Mouse (Mus musculus): ENCODE measurements around the gene Kcnab1. TPM values are rescaled to one million over a fixed set of nuclear protein-coding genes. Genes with fewer than 3 reads are reported as not detected.
A peak's percentile ranks its signal among the peaks of the same experiment; 100 is the strongest.

Gene Kcnab1
- 1 to 10 TPM; 3.1 to 3.5 TPM for total RNA-seq (2021)
- long read RNA-seq, experiment 1, partial matches to known transcripts = 2 of 3 reads
- long read RNA-seq, experiment 1, other reads (novel, unspliced or antisense) = 0 of 3 reads
- long read RNA-seq, experiment 2, partial matches to known transcripts = 2 of 2 reads
- long read RNA-seq, experiment 2, other reads (novel, unspliced or antisense) = 0 of 2 reads

DNA sequence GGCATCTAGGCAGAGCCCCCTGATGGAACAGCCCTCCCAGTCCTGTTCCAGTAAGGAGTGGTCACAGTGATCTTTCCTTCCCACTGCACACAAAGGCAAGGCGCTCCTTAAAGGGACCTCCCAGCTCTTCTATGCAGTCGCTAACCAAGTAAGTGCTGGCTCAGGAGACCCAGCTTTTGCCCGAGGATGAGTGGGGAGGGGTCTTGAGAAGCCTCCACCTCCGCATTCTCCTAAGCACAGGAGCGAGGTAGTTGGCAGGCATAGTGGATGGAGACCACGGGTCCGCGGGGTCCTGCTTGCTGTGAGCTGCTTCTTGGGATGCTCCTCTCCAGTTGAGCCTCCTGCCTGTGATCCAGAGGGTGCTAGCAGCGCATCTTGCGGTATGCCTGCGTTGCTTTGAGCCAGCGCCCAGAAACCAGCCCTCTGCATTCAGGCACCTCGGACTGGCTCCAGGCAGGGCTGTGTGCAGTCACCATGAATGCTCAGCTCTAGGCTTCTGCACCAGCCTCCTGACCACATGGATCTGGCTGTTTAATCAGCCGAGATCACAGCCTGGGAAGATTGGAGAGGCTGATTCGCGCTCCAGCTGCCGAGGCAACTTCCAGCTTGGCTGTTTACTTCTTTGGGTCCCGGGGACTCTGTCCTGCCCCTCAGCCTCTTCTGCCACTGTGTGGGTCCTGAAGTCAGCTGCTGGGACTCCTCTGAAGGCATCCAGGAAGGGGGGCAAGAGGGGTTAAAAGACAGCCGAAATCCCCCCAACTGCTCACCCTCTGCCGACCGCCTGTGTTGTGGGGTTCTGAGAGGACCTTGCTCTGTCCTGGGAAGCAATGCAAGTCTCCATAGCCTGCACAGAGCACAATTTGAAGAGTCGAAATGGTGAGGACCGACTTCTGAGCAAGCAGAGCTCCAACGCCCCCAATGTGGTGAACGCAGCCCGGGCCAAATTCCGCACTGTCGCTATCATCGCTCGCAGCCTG lies at the start of gene Kcnab1:
Gene Kcnab1, plus strand, starts transcription at position 440 of the 977 bp plus-strand sequence.
- peak; percentile 6 to 9 for DNase-seq
- intact Hi-C loops (cut with DNase I) = no loop called here

DNA sequence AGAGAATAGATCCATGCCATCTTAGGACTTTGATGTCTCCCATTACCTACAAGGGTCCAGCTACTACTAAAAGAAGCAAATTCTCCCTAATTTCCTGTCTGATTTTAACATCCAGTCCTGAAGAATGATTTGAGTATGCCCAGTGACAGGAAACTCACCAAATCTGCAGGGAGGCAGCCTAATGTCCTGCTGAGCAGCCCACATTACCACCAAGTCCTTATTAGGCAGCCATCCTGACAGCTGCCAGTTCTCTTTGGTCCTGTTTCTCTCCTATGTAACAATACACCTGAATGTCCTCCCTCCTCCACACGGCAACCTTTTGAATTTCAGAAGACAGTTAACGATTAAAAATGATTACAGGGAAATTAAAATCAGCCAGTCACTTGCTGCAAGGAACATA lies 20.9 kb upstream of the Kcnab1 start:
- no peak for DNase-seq
- intact Hi-C loops (cut with DNase I) = no loop called here

DNA sequence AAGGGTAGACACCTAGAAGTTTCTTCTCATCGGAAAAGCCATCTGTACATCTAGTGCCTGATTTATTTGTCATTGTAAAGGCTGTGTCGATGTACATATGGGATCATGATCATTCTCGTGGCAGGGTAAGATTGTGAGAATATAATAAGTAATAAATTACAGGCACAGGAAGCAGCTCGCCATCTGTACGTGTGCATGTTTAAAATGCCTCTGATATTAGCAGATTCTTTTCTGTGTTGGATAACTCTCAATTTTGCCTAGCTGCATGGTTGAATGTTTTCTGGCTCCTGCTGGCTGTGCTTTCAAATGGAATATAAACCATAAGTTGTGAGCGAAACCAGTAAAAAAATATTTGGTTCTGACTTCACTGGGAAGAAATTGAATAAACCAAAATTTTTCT lies 5.1 kb upstream of the Kcnab1 start:
- DNase-seq = no peak

DNA sequence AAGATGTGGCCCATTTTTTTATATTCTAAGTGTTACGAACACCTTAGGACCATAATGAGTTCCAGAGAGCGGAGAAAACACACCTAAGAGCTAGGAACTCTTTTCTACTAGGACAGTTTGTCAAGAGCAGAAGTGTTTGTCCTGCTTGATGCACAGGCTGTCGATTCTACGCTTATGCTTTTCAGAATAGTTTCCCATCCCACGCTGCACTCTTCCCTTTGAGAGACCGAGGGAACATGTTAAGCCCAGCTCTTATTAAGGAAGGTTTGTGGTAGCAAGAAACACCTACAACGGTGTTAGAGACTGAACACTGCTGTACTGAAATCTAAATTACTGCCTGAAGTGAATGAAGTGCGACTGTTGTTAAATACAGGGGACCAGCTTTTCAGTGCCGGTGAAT lies 1.0 kb downstream of the Kcnab1 start:
- no peak for DNase-seq
- intact Hi-C loops (cut with DNase I) = no loop called here

More for the DNA sequence above, 5.1 kb upstream of the Kcnab1 start:
- intact Hi-C loops (cut with DNase I) = no loop called here

DNA sequence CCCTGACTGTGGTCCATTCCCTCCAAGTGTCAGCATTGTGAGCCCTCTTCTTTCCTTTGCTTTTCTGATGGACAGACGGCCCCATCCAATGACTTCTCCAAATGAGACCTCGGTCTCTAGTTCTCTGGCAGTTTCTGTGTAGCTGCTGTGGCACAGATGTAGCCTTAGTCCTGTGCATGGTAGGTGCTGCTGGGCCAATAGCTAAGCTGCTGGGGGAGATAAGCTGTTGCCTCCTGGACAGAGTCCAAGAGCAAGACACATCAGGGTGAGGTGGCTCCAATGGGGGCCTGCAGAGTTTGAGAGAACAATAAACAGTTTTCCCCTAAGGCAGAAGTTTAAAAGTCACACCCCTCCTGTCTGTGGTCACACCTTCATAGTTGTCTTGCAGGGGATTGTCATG lies 2.0 kb downstream of the Kcnab1 start:
- intact Hi-C loops (cut with DNase I) = no loop called here
- no peak for DNase-seq

DNA sequence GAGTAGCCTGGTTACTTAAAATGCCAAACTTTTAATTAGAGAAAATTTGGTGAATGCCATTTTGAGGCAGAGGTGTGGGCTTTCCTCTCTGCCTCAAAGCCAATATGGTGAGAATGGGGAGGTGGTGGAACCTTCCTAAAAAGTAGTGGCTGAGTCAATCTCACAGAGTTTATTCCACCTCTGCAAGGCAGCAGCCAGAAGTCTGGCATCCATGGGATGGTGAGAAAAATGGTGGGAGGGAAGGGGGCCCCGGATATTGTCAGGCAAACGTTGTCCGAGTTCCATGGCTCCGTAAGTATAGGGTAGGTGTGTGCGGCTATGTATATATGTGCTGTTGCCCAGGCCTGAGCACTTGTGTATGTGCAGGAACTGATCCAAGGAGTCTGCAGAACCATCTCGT lies 6.0 kb downstream of the Kcnab1 start:
- no peak for DNase-seq
- intact Hi-C loops (cut with DNase I) = no loop called here

DNA sequence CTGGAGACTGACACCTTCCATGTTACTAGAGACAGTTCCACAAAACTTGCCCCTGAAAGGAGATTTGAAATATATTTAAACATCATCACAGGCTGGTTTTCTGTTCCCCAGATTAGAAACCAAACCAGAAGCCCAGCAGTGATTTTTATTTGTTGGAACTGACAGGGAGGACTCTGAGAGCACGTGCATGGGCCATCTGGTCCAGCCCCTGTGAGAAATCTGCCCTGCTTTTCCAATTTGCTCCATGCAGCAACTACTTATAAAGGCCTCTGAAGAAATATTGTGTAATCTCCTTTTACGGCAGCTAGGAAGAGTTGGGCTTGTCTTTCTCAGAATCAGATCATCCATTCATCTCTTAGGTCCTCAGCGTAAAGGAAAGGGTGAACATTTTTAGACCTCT lies 7.8 kb downstream of the Kcnab1 start:
- no peak for DNase-seq
- intact Hi-C loops (cut with DNase I) = no loop called here

DNA sequence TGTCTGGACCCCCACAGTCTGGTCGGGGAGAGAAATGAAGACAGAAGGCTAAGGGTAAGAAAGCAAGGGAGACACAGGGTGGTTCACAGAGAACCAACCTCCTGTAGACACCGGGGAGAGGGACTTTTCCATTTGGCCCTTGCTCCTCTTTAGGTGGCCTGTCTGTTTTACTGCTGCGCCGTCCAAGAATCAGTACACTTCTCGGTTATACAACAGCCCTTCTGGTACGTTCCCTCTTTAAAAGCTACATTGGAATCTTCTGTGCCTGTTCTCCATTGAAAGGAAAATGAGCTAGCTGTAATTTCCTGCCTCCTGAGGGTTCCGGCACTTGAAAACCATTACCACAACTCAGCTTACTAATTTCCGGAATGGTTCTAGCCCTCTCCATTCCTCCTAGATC lies 8.2 kb downstream of the Kcnab1 start:
- intact Hi-C loops (cut with DNase I) = no loop called here
- no peak for DNase-seq

DNA sequence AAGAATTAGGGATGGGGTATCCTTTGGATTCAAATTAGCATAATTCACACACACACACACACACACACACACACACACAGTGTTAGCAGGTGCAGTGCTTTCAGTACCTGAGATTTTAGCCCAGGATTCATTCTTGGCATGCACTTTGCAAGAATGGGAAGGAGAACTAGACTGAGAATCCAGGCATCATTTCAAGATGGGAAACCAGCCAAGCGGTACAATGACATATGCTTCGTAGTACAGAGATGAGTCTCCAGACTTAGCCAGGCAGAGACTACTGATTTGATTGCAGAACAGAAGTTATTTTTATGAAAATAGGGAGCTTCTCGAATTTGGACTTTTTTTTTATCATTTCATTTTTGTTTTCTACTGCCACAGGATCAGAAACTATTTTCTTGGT lies 15.8 kb downstream of the Kcnab1 start:
- DNase-seq = no peak
- intact Hi-C loops (cut with DNase I) = no loop called here

DNA sequence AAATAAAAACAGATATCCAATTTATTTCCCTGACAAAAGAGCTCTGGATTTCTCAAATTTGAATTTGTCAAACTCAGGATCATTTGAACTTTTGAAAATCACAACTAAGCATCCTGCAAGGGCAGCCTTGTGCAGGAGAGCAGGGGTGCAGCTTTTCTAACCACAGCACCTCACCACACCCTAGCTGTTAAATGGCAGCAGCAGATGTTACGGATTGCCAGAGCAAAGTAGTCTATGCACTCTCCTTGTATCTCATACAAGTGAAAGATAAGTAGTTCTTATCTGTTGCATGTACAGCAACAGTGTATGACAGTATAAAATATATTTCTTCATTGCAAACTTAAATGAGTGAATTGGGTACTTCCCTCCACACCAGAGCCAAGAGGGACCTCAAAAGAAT lies 20.4 kb downstream of the Kcnab1 start:
- DNase-seq = no peak
- intact Hi-C loops (cut with DNase I) = no loop called here

DNA sequence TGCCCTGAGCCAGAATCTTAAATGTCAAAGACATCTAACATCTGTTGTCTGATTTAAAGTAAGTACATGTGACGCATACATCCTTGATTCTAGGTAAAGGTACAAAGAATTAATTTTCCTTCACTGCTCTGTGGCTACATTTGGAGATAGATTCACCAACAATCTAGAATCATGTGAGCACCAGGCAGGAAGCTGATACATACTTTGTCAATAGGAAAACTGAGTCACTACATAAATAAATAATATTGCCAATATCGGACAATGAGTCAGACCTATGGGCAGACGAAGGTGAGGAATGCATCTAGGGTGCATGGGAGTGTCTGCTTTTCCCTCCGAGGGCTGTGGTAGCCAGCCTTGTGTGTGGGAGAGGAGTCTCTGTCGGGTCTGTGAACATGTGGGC lies 25.7 kb downstream of the Kcnab1 start:
- DNase-seq = no peak
- intact Hi-C loops (cut with DNase I) = no loop called here

DNA sequence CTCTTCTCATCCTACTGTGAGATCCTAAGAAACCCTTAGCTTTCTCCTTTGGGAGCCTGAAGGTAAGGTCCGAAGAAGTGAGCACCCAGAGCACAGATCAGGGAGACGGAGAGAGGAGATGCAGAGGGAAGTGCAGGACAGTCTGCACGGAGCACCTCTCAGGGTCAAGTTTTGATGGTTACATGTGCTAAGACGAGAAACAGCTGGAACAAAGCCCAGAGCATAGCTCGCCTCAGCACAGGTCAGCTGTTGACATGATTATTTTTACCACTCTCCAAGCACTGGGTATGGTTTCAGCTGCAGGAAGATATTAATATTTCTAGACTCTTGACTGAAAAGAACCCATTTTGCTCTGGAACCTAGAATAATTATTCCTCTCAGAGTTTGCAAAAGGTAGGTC lies 27.7 kb downstream of the Kcnab1 start:
- intact Hi-C loops (cut with DNase I) = no loop called here
- DNase-seq = peak; percentile 20 to 35

DNA sequence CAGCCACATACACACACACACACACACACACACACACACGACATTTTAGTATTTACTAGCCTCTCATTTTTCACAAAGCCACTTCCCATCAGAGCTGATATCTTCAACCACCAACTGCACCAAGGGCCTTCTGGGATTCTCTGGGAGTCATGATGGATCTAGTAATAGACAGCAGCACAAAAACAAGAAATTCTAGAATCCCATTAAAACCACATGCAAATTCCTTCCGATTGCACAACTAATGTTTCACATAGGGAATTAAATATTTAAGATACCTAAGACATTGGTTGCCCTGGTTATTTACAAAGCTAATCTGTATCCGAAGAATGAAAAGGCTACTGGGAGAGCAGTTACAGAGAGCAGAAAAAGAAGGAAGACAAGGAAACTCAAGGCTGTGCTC lies 29.6 kb downstream of the Kcnab1 start:
- no peak for DNase-seq
- intact Hi-C loops (cut with DNase I) = no loop called here

DNA sequence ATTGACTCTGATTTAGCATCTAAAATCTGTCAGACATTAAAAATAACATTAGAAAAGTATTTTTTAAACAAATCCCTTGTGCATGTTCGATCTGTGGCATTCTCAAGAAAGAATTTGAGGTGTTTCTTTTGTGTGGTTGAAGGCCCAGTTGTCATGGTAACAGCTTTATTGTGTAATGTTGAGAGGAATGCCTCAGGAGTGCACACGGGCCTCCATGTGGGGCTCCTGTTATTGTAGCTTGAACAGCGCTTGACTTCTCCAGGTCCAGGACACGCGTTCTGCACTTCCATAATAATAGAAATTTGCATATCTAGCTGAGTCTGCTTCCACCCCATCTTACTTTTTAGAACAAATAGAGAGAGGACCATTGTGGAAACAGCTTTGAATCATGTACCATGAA lies 36.0 kb downstream of the Kcnab1 start:
- intact Hi-C loops (cut with DNase I) = no loop called here
- DNase-seq = no peak

DNA sequence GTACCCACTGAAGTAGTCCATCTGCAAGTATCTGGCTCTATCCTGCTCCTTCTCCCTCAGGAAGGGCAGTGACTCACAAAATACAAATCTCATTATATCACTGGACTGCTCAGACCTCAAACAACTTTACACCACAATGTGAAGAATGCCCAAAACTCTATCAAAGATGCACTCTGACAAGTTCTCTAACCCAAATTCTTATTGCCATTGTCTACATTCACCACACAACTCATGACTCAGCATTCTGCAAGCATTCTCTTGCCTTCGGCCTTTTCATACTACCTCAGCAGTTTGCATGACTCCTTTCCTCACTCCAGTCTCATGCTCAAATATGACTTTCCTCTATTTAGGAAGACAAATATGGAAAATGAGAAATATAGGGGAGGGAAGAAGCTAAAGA lies 42.6 kb downstream of the Kcnab1 start:
- intact Hi-C loops (cut with DNase I) = no loop called here
- DNase-seq = no peak

DNA sequence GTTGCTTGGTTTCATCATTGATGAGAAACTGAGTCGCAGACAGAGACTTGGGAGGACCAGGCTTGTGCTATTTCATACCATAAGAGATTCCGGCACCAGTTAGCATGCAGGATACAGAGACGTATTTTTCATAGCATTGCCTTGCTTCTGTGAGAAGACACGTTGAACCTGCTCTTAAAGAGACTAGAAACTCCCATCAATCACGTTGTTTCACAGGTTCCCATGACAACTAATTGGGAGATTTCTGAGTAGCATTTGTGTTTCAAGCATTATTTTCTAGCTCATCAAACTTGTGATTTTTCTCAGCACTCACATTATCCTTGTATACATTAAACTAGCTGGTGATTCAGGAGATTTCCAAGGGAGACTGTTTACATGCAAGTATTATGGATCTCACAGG lies 63.8 kb downstream of the Kcnab1 start:
- intact Hi-C loops (cut with DNase I) = no loop called here
- DNase-seq = no peak

DNA sequence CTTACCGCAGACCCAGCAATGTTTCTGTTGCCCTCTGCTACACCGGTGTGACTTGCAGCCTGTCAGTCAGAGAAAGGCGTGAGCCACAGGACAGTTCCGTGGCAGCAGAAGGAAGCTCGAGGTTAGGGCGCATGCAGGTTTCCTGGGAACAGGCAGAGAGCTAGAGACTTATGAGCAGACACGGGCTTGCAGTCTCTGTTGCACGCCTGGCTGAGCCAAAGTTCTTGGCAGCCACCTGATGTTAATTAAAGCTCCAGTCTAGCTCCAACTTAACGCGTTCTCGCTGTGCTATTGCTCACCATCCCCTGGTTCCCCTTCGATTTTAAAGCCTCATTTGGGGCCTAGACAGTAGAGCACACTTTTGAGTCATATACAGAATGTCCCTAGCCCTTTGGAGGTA lies 65.4 kb downstream of the Kcnab1 start:
- intact Hi-C loops (cut with DNase I) = no loop called here
- peak in 1 of 2 experiments; percentile 12 for DNase-seq

DNA sequence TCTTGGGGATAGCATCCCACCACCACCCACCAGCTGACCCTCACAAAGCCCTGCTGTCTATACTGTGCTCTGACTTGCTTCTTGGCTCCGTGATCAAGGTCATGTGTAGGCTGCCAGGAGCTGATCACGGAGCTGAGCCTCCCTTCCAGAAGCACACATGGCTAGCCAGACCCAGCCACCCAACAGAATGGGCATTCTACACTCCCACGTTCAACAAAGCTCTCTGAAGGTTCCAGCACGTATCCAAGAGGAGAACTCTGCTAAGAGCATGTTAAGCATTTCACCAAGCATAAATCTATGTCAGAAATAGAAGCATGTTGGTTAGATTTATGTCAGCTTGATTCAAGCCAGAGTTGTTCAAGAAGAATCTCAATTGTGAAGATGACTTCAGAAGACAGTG lies 66.6 kb downstream of the Kcnab1 start:
- no peak for DNase-seq
- intact Hi-C loops (cut with DNase I) = no loop called here

DNA sequence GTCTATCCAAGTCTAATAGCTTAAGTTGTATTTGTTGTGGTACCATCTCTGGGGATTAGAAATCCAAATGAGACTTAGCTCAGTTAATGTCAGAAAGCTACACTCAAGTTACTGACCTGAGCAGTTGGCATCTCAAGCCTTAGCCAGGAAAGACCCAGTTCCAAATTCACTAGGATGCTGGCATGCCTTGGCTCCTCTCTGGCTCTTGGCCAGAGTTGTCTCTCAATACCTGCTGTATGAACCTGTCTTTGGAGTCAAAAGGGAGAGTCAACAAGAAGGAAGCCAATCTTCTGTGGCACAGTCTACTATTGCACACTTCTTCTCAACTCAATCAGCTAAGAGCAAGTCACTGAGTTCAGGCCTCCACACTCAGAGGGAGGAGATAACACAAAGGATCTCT lies 67.7 kb downstream of the Kcnab1 start:
- intact Hi-C loops (cut with DNase I) = no loop called here
- DNase-seq = no peak

DNA sequence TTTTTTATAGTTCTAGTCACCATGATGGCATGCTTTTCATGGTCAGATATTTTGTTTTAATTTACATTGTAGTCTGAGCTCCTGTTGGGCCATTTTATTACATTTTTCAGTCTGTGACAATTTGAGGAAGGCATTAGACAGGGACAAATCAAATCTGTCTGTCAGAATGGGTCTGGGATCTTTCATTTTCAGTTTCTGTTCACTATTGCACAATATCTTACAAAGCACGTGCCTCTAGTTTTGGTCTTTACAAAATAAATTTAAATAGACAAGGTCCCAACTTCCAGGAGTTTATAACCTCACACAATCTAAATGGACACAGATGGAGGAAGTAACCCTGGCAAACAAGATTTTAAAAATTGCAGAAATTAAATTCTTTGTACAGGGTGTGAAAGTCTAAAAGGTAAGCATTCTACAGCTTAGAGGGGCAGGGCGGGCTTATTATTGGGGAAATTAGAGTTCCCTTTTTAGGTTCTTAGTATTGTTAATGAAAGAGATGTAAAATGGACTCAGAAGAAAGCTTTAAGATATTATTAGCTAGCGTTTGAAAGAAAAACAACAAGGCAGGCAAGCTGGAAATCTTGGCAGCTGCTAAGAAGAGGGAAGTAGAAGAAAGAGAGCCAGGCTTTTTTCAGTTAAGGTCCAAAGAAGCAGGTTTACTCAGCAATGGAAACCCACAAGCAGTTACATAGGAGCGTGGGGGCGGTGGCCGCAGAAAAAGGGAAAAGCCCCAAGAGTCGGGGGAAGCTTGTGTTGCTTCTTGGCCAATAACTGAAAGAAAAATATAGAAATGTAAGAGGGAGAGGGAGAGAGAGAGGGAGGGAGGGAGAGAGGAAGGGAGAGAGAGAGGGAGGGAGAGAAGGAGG lies 78.9 kb downstream of the Kcnab1 start:
- DNase-seq = no peak

DNA sequence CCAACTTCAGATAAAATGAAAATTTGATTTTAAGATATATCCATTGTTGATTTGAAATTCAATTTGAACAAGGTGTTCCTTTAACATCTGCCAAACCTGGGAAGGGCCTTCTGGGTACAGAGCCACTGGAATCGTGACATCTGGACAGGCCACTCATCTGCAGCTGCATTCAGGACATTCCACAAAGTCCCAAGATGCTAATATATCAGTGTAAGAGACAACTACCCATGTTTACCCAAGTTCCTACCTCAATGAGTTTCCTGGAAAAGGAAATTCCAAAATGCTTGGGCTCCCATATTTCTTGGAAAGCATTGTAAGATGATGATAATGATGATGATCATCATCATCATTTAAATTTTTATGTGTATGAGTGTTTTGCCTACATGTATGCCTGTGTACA lies 91.4 kb downstream of the Kcnab1 start:
- intact Hi-C loops (cut with DNase I) = no loop called here
- DNase-seq = no peak

More for the DNA sequence above, 78.9 kb downstream of the Kcnab1 start:
- intact Hi-C loops (cut with DNase I) = no loop called here

Data from heart, postnatal 14 days (tissue).